Mouse (Mus musculus): ENCODE results near the gene Spred3.

- TF ChIP-seq MYOG (IDR thresholded peaks at IDR 0.05; ENCODE audit: control insufficient read depth in 1 of 3, insufficient read depth in 1 of 3, insufficient read length in 2 of 3, low read depth in 2 of 3) (no peak), POLR2A (IDR thresholded peaks at IDR 0.05; ENCODE audit: insufficient read length, low read depth) (no peak), SRF (IDR thresholded peaks at IDR 0.05; ENCODE audit: control insufficient read depth, insufficient read length, low read depth) (no peak), MYOD1 (IDR thresholded peaks at IDR 0.05; ENCODE audit: control insufficient read depth in 1 of 3, insufficient read length in 2 of 3, low read depth in 2 of 3) (no peak), POLR2AphosphoS2 (IDR thresholded peaks at IDR 0.05; ENCODE audit: insufficient read length, low read depth) (no peak), USF1 (IDR thresholded peaks at IDR 0.05; ENCODE audit: low read depth) (no peak), MAX (IDR thresholded peaks at IDR 0.05; ENCODE audit: low read depth) (no peak), REST (IDR thresholded peaks at IDR 0.05; ENCODE audit: insufficient read depth, insufficient read length) (no peak), E2F4 (IDR thresholded peaks at IDR 0.05; ENCODE audit: insufficient read depth) (no peak), CEBPB (IDR thresholded peaks at IDR 0.05; ENCODE audit: insufficient read depth, poor library complexity, severe bottlenecking) (no peak), TCF12 (IDR thresholded peaks at IDR 0.05; ENCODE audit: insufficient read depth, poor library complexity, severe bottlenecking) (no peak)
Measured at GRCm38 (mm10) chr7:29154018-29154720, 16.0 kb downstream of the Spred3 start.

Data from myocyte (in vitro differentiated cells).